Mouse (Mus musculus) heart, postnatal 0 days (tissue): ENCODE results near the gene P4ha1.

ENCODE experiments used
- CTCF ChIP-seq: IDR thresholded peaks from 2 replicates; pipeline ENCODE4 v1.5.1; 2016; ENCODE audit warnings: antibody characterized with exemption, control low read depth, low read depth
- EP300 ChIP-seq: IDR thresholded peaks from 2 replicates; pipeline ENCODE4 v1.6.1; 2016; ENCODE audit warnings: antibody characterized with exemption, low read depth

DNA sequence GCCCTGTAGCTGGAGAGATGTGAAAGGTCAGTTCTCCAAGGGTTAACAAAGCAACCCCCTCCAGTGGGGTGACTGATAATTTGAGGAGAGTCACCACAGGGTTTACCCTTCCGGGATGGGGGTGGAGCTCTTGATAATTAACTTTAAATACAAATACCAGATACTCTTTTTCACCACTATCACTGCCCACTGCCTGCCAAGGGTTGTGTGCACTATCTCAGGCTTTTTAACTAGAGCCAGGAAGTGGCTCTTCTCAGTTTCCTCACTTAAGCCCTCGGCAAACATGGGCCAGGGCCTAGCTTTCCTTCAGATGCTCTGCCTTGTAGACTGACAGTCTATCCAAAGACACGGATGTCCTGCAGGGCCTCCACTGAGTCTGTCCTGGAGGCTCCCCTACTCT, 56.8 kb downstream of the P4ha1 start:
- no peak for TF ChIP-seq EP300
- TF ChIP-seq CTCF, result no peak
